Mouse (Mus musculus) megakaryocyte, embryonic 14.5 days (primary cell): Measurements from ENCODE around the gene Slc43a3.

Experiments
- FLI1 ChIP-seq: IDR thresholded peaks from 2 replicates; pipeline ENCODE4 v1.6.1; 2012; ENCODE audit warnings: low read length, inconsistent platforms, mixed read lengths
- GATA1 ChIP-seq: IDR thresholded peaks from 3 replicates; pipeline ENCODE4 v1.6.1; 2012; ENCODE audit warnings: mixed read lengths, low read length, inconsistent platforms, borderline replicate concordance

DNA sequence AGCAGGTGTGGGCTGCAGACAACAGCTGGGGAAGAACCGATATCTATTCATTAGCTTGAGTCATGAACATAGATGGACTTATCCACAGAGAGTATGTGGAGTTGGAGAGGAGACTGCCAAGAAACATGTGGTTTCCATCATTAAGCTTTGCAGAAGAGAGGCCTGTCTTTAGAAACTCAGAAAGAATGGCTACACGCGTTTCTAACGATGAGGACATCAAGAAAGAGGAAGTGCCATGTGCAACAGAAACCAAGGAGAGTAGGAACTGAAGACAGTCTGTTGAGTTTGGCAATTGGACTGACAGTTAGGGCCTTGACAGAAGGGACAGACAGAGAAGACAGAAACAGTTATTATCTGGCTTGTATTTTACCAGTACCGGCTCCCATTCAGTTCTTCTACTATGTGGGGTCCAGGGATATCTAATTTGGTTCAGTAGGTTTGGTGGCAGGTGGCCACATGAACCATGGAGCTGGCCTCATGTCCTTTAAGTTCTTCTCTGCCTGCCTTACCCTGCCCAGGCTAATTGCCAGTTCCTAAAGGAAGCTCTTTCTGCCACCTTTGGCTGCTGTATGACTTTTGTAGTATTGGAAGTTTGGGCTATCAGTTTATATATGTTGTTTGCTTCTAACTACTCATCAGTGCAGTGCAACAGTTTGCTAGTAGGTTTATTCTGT, 31.1 kb downstream of the Slc43a3 start:
- TF ChIP-seq GATA1 (no peak), FLI1 (no peak)
